Mouse (Mus musculus) CH12.LX (cell line): ENCODE results near the gene Gm11937. TPM values are rescaled to one million over a fixed set of nuclear protein-coding genes. Genes with fewer than 3 reads are reported as not detected.

Experiments
- DNase-seq: peaks from one replicate; pipeline ENCODE4 v3.0.0-alpha.2; 2013; ENCODE audit errors: extremely low read depth
- H3K27ac ChIP-seq: 2 replicates; pipeline ENCODE4 v1.5.1; 2012; ENCODE audit warnings: low read depth, mild to moderate bottlenecking, control low read depth, moderate library complexity; ENCODE audit not compliant: insufficient read depth
- H3K27me3 ChIP-seq: replicated peaks from 2 replicates; pipeline ENCODE3; 2012; ENCODE audit warnings: inconsistent platforms
- H3K36me3 ChIP-seq, 2 experiments: replicated peaks in 1 of 2; 2 replicates each; pipeline versions ENCODE3 to v1.6.1; 2012; ENCODE audit warnings: inconsistent platforms in 1 of 2, low read length in 1 of 2, mild to moderate bottlenecking in 1 of 2, mixed read lengths in 1 of 2, moderate library complexity in 1 of 2; ENCODE audit not compliant: control insufficient read depth in 1 of 2, insufficient read depth in 1 of 2
- H3K4me1 ChIP-seq, 2 experiments: 2 replicates each; pipeline ENCODE4 v1.6.1; 2012; ENCODE audit warnings: inconsistent platforms in 1 of 2, moderate library complexity in 1 of 2; ENCODE audit not compliant: insufficient read depth in 2 of 2, control insufficient read depth in 1 of 2
- H3K4me2 ChIP-seq: 2 replicates; pipeline ENCODE4 v1.6.1; 2012; ENCODE audit warnings: low read depth, mild to moderate bottlenecking, control low read depth; ENCODE audit not compliant: poor library complexity, insufficient read depth, severe bottlenecking
- H3K4me3 ChIP-seq, 3 experiments: fragments of 150-350 bp in 1 of 3; sonication (generic) in 1 of 3; replicated peaks in 1 of 3; 2 replicates each; pipeline versions ENCODE3 to v1.5.1; 2011 to 2012; ENCODE audit warnings: low read depth in 2 of 3, low read length in 2 of 3, mild to moderate bottlenecking in 2 of 3, moderate library complexity in 2 of 3, control low read depth in 1 of 3, improper control_type of control experiment in 1 of 3, inconsistent platforms in 1 of 3, mixed read lengths in 1 of 3; ENCODE audit not compliant: poor library complexity in 1 of 3
- H3K79me2 ChIP-seq: replicated peaks from 2 replicates; pipeline ENCODE4 v1.6.1; 2012; ENCODE audit warnings: mild to moderate bottlenecking, moderate library complexity; ENCODE audit not compliant: control insufficient read depth, poor library complexity, insufficient read depth, severe bottlenecking; ENCODE audit errors: extremely low read depth
- H3K9ac ChIP-seq: 2 replicates; pipeline ENCODE4 v1.6.1; 2012; ENCODE audit warnings: low read depth, mild to moderate bottlenecking, control low read depth, moderate library complexity; ENCODE audit not compliant: insufficient read depth
- H3K9me3 ChIP-seq: replicated peaks from 2 replicates; pipeline ENCODE3; 2012; ENCODE audit warnings: low read length, inconsistent platforms, mixed read lengths
- BHLHE40 ChIP-seq: IDR thresholded peaks from 2 replicates; pipeline ENCODE4 v1.6.1; 2011; ENCODE audit warnings: mild to moderate bottlenecking, low read depth, low read length, improper control_type of control experiment
- CHD1 ChIP-seq: IDR thresholded peaks from 2 replicates; pipeline ENCODE4 v1.6.1; 2012; ENCODE audit warnings: low read depth, low read length, improper control_type of control experiment, inconsistent platforms
- ELF1 ChIP-seq: IDR thresholded peaks from 2 replicates; pipeline ENCODE4 v1.6.1; 2014; ENCODE audit warnings: low read depth, mild to moderate bottlenecking, inconsistent platforms, low read length, improper control_type of control experiment
- ETS1 ChIP-seq: conservative IDR thresholded peaks from 2 replicates; pipeline ENCODE4 v1.6.1; 2012; ENCODE audit warnings: low read depth, mild to moderate bottlenecking, inconsistent platforms, low read length, improper control_type of control experiment, moderate library complexity
- IRF4 ChIP-seq: IDR thresholded peaks from 2 replicates; pipeline ENCODE4 v1.6.1; 2014; ENCODE audit warnings: low read depth, mild to moderate bottlenecking, inconsistent platforms, low read length, improper control_type of control experiment
- MAFK ChIP-seq: IDR thresholded peaks from 2 replicates; pipeline ENCODE4 v1.6.1; 2011; ENCODE audit warnings: low read length, improper control_type of control experiment; ENCODE audit not compliant: insufficient replicate concordance
- MAX ChIP-seq: IDR thresholded peaks from 2 replicates; pipeline ENCODE4 v1.6.1; 2011; ENCODE audit warnings: low read length, improper control_type of control experiment
- MAZ ChIP-seq: IDR thresholded peaks from 2 replicates; pipeline ENCODE4 v1.6.1; 2012; ENCODE audit warnings: low read depth, mild to moderate bottlenecking, inconsistent platforms, low read length, improper control_type of control experiment, moderate library complexity
- MEF2A ChIP-seq: IDR thresholded peaks from 2 replicates; pipeline ENCODE4 v1.6.1; 2014; ENCODE audit warnings: low read depth, mild to moderate bottlenecking, inconsistent platforms, low read length, improper control_type of control experiment, borderline replicate concordance
- MXI1 ChIP-seq: IDR thresholded peaks from 2 replicates; pipeline ENCODE4 v1.6.1; 2011; ENCODE audit warnings: mild to moderate bottlenecking, low read depth, low read length, improper control_type of control experiment
- MYC ChIP-seq: IDR thresholded peaks from 2 replicates; pipeline ENCODE4 v1.6.1; 2011; ENCODE audit warnings: low read depth, mild to moderate bottlenecking, improper control_type of control experiment, low read length
- NELFE ChIP-seq: IDR thresholded peaks from 2 replicates; pipeline ENCODE4 v1.6.1; 2011; ENCODE audit warnings: low read depth, low read length, improper control_type of control experiment
- POLR2A ChIP-seq: IDR thresholded peaks from 2 replicates; pipeline ENCODE4 v1.6.1; 2011; ENCODE audit warnings: low read depth, mild to moderate bottlenecking, improper control_type of control experiment, low read length
- RCOR1 ChIP-seq: conservative IDR thresholded peaks from 2 replicates; pipeline ENCODE4 v1.6.1; 2012; ENCODE audit warnings: low read depth, mild to moderate bottlenecking, inconsistent platforms, low read length, improper control_type of control experiment
- TBP ChIP-seq: conservative IDR thresholded peaks from 2 replicates; pipeline ENCODE4 v1.6.1; 2011; ENCODE audit warnings: low read depth, low read length, improper control_type of control experiment
- ZC3H11A ChIP-seq: IDR thresholded peaks from 2 replicates; pipeline ENCODE4 v1.6.1; 2012; ENCODE audit warnings: low read depth, mild to moderate bottlenecking, inconsistent platforms, low read length, improper control_type of control experiment
- ZKSCAN1 ChIP-seq: IDR thresholded peaks from 2 replicates; pipeline ENCODE4 v1.6.1; 2012; ENCODE audit warnings: low read depth, inconsistent platforms, low read length, improper control_type of control experiment, borderline replicate concordance
- ZNF384 ChIP-seq: IDR thresholded peaks from 2 replicates; pipeline ENCODE4 v1.6.1; 2012; ENCODE audit warnings: low read depth, low read length, improper control_type of control experiment, inconsistent platforms
- dilution Hi-C: fragments of 300-500 bp; cut with MboI; formaldehyde crosslinking; loops from 2 replicates; pipeline ENCODE4 v1.14.3; 2020; ENCODE audit warnings: low sequenced_read_pairs; ENCODE audit not compliant: extremely low pct_unique_long_range_greater_than_20kb, extremely low pct_ligation_motif_present
- in situ Hi-C: fragments of 300-500 bp; cut with MboI; formaldehyde crosslinking; loops from 3 replicates; pipeline ENCODE4 v1.14.3; 2019; ENCODE audit warnings: low sequenced_read_pairs, low pct_ligation_motif_present, low pct_unique_long_range_greater_than_20kb, mixed read lengths
- polyA plus RNA-seq: library from polyadenylated mRNA; unstranded; fragments of >175 nt; gene quantifications from 2 replicates; pipeline ENCODE4 v1.2.1, GENCODE M21; 2012; ENCODE audit warnings: low read depth; ENCODE audit not compliant: insufficient read length
- total RNA-seq, 2 experiments: library from RNA; depleted of rRNA; stranded (reverse); fragments of 300-350 nt in 1 of 2; fragments of >200 nt in 1 of 2; gene quantifications; 2 replicates each; pipeline ENCODE4 v1.2.3; 2012 to 2014

The Gm11937 gene
- total and polyA plus RNA-seq, 3 experiments = not detected

GRCm38 (mm10) chr11:99640926-99641325, 30.9 kb upstream of the Gm11937 start:
- no peak for DNase-seq
- TF ChIP-seq MEF2A = no peak
- no peak for TF ChIP-seq ZKSCAN1
- no peak for TF ChIP-seq IRF4
- no peak for TF ChIP-seq CHD1
- TF ChIP-seq BHLHE40 = no peak
- TF ChIP-seq POLR2A = no peak
- no peak for TF ChIP-seq NELFE
- TF ChIP-seq TBP = no peak
- TF ChIP-seq RCOR1 = no peak
- no peak for TF ChIP-seq MAX
- TF ChIP-seq MAFK = no peak
- TF ChIP-seq ZC3H11A = no peak
- no peak for TF ChIP-seq MXI1
- Histone ChIP-seq H3K4me3 (no peak overlapping the region), H3K79me2 (no peaks in the 10 kb centered on the region), H3K9me3 (no peaks in the 10 kb centered on the region), H3K27me3 (peaks cover 72% of the 10 kb centered on the region), H3K4me2 (no peak overlapping the region), H3K9ac (no peak overlapping the region), H3K4me1 (peaks cover 0 to 5% of the 10 kb centered on the region in 2 experiments; a peak in 1 of 4 replicates), H3K27ac (no peak overlapping the region), H3K36me3 (no peaks in the 10 kb centered on the region)
- in situ Hi-C loops = no loop called here
- dilution Hi-C loops = no loop called here

GRCm38 (mm10) chr11:99637086-99637485, 27.1 kb upstream of the Gm11937 start:
- H3K27me3 ChIP-seq = peaks cover 78% of the 10 kb centered on the region
- dilution Hi-C loops = no loop called here
- no peak for DNase-seq
- in situ Hi-C loops = no loop called here
- H3K9ac ChIP-seq = no peak overlapping the region
- H3K79me2 ChIP-seq = no peaks in the 10 kb centered on the region
- H3K27ac ChIP-seq = no peak overlapping the region
- TF ChIP-seq ZNF384 (no peak), MYC (no peak), ETS1 (no peak), ELF1 (no peak), NELFE (no peak), MAZ (no peak), MAFK (no peak)
- TF ChIP-seq, all 38 proteins: peak for 0
- no peak overlapping the region for H3K4me2 ChIP-seq
- no peaks in the 10 kb centered on the region for H3K36me3 ChIP-seq
- no peak overlapping the region for H3K4me3 ChIP-seq
- H3K9me3 ChIP-seq = no peaks in the 10 kb centered on the region
- no peaks in the 10 kb centered on the region for H3K4me1 ChIP-seq
